Mouse (Mus musculus): ENCODE data around the gene Lpin2. TPM values are rescaled to one million over a fixed set of nuclear protein-coding genes. Genes with fewer than 3 reads are reported as not detected.

The Lpin2 gene
- total RNA-seq, 1 experiment from 2014 or later, result 47.3 TPM

DNA sequence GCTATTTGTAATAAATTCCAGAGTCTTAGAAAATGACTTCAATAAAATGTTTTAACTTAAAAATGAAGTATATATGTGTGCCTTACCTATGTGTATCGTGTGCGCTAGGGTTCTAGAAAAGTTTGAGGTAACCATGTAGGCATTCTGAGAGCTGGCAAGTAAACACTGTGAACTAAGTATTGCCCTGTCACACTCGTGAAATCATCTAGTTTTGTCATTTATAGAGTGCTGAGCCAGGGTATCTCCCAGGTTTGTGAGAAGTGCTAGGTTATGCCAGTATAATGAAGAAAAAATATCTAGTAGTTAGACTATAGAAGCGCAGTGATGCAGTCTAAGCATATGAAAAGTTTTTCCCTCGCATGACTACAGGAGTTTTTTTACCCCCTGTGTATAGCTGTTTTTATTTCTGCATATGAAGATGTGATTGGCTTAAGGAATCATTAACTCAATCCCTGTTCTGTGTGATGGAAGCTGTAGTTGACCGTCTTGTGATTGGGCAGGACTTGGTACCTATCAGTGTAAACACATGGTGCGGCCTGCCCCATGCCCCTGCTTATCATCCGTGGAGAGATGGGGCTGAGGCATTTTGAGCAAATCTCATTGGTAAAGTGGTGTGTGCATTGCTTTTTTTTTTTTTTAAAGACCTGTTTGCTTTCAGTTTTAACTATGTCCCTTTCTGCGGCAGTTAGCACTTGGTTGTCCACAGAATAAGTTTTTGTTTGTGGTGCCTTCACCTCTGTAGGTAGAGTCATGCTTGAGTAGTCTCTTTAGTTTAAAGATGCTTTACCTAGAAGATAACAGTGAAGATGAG is 21.8 kb downstream of the Lpin2 start:
- DNase-seq, result no peak

- no peak for DNase-seq
These were observed 22.4 kb downstream of the Lpin2 start for GRCm38 (mm10) chr17:71204809-71205091.

GRCm38 (mm10) chr17:71206136-71206893 is 24.0 kb downstream of the Lpin2 start:
- DNase-seq, result no peak

DNA sequence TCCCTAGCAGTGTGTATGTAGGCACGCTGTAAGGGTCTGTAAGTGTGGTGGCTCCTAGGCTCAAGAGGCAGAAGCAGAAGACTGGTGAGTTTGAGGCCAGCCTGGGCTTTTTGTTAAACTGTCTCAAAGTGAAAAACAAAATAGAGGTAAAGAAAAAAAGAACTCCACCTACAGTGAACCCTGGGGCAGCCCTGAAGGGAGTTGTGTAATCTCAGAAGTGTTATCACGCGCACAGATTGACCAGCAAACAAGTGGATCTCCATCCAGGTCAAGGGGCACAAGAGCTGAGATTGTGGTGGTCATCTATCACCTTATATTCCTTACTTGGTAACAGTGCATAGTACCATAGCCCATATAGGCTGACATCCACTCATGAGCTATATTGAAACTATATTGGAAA is 24.9 kb downstream of the Lpin2 start:
- DNase-seq, result no peak

GRCm38 (mm10) chr17:71208376-71208775 is 26.0 kb downstream of the Lpin2 start:
- no peak for DNase-seq

DNA sequence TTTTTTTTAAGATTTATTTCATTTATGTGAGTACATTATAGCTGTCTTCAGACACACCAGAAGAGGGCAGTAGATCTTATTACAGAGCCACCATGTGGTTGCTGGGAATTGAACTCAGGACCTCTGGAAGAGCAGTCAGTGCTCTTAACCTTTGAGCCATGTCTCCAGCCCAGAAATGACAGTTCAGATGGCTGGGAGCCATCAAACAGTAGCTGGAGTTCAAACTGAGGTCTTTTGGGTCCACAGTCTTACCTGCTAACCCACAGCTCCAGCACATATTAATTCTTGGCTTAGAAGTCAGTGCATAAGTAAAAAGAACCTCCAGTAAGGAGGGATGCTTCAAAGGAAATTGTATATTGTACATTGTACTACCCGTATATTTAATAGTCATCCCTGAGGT is 26.6 kb downstream of the Lpin2 start:
- no peak for DNase-seq

GRCm38 (mm10) chr17:71209936-71210335 is 27.6 kb downstream of the Lpin2 start:
- DNase-seq, result no peak

DNA sequence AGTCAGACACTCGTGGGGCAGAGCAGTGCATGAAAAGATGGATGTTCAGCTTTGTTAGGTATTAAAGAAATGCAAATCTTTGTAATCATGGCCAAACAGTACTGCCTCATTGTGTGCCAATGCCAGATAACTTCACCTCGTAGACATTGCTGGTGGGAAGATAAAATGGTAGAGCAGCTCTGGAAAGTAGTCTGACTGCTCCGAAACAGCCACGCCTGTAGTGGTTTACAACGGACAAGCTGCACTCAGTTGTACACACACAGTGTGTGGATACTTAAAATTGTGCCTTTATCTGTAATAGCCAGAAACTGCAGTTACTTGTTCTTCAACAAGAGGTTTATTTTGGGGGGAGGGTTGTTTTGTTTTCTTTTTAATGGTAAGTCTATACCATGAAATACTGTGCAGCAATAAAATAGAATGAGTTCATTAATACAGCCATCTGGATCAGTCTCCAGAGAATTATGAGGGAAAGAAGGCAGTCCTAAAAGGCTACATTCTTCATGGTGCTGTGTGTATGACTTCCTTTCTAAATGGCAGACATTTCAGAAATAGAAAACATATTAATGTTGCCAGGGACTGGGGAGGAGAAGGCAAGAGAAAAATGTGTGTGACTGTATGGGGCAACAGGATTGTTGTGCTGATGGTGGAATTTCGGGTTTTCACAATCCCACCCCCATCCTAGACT is 29.7 kb downstream of the Lpin2 start:
- DNase-seq, result no peak

GRCm38 (mm10) chr17:71213666-71214065 is 31.3 kb downstream of the Lpin2 start:
- DNase-seq, result no peak

- no peak for DNase-seq
These were observed 32.3 kb downstream of the Lpin2 start for GRCm38 (mm10) chr17:71214514-71215240.

DNA sequence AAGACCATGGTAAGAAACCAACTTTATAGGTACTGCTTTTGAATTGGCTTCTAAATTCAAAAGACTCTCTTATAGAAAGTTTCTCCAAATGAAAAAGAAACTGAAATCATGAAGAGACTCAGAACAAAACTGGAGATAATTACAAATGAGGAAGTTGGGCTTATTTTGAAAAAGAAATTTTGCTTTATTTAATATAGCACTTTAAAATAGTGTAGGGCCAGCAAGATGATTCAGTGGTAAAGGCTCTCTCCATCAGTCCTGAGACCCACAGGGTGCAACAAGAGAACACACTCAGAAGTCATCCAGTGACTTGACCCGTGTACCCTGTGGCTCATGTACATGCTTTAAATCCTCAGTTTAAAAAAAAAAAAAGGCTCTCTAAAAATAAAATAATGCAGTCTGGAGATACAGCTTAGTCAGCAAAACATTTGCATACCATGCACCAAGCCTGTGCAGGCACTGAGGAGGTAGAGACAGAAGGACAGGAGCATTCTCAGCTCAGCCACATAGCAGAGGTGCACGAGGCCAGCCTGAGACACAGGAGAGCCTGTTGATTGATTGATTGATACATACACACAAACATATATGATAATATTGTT is 33.0 kb downstream of the Lpin2 start:
- no peak for DNase-seq

GRCm38 (mm10) chr17:71216263-71216662 is 33.9 kb downstream of the Lpin2 start:
- DNase-seq, result no peak

- DNase-seq, result no peak
These were observed 34.8 kb downstream of the Lpin2 start for GRCm38 (mm10) chr17:71217111-71217685.

GRCm38 (mm10) chr17:71221383-71221782 is 39.0 kb downstream of the Lpin2 start:
- DNase-seq, result no peak

GRCm38 (mm10) chr17:71223676-71224075 is 41.3 kb downstream of the Lpin2 start:
- no peak for DNase-seq

DNA sequence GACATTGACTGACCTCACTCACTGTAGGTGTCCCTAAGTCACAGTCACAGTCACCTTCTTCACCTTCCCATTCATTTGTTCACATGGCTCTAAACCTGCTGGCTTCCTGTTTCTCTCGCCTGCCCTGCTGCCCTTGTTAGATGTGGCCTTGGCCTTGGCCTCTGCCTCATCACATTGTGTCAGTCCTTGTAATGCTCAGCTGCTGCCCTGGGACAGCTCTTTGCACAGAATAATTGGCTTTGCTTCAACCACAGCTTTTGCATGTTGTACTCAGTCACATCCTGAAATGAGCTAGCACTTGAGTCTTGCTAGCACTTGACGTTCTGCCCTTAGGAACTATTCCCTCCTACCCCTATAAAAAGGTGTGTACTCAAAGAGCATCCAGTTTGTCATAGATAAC is 42.2 kb downstream of the Lpin2 start:
- peak; percentile 37 for DNase-seq

DNA sequence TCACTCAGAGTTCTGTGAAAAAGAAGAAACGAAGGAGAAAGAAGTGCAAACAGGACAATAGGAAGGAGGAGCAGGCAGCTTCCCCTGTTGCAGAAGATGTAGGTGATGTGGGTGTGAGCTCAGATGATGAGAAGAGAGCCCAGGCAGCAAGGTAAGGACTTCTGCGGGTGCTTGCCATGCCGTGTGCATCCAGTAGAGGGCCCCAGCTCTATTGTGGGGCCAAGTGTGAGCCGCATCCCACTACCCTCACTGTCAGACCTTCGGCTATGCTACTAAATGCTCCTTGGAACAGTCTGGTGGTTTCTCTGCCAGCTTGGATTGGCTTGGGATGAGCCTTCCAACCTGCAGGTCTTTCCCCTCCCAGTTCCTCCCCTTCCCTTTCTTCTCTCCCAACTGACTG is 42.7 kb downstream of the Lpin2 start:
- DNase-seq, result peak; percentile 16

- no peak for DNase-seq
These were observed 45.0 kb downstream of the Lpin2 start for GRCm38 (mm10) chr17:71227128-71227895.

GRCm38 (mm10) chr17:71228651-71229050 is 46.3 kb downstream of the Lpin2 start:
- no peak for DNase-seq

DNA sequence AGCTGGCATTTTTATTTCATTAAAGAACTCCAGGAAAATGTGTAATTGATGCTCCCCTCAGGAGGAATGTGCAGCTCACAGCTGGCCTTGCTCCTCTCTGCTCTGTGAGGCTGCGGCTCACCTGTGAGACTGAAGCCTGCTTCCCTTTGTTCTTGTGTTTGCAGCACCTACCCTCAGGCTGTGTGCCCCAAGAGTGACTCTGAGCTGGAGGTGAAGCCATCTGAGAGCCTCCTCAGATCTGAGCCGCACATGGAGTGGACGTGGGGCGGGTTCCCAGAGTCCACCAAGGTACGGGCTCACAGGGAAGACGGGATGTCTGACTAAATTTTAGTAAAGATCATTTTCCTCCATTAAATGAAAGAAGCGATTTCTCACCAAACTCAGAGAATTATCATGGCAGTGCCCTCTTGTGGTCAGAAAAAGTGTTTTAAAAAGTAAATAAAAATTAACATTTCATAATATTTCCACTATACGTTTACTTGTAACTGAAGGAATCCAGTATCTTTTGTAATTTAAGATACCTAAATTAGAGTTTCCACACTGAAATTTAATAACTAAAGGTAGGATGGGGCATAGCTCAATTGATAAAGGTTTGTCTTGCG is 47.8 kb downstream of the Lpin2 start:
- DNase-seq, result no peak

DNA sequence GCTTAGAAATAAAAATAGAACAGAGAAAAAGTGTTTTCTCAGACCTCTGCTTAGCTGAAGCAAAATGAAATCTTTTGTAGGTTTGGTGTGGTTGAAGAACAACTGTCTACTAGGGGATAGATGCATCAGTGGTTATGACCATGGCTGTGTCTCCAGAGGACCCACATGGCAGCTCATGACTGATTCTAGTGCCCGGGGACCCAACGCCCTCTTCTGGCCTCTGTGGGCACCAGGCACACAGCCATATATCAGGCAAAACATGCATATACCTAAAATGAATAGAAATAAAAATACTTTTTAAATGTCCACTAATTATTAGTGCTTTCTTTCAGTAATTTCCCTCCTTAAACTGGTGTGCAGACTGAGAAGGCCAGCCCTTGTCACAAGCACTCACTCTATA is 49.6 kb downstream of the Lpin2 start:
- DNase-seq, result no peak
